Mouse (Mus musculus) right cerebral cortex, postnatal 36 days (tissue): ENCODE measurements around the gene Gm20479.

Experiments used
- DNase-seq, 2 experiments: peaks; one replicate each; pipeline ENCODE4 v3.0.0; 2022; ENCODE audit warnings: low spot score in 2 of 2, mixed read lengths in 1 of 2

Gene Gm20479

DNA sequence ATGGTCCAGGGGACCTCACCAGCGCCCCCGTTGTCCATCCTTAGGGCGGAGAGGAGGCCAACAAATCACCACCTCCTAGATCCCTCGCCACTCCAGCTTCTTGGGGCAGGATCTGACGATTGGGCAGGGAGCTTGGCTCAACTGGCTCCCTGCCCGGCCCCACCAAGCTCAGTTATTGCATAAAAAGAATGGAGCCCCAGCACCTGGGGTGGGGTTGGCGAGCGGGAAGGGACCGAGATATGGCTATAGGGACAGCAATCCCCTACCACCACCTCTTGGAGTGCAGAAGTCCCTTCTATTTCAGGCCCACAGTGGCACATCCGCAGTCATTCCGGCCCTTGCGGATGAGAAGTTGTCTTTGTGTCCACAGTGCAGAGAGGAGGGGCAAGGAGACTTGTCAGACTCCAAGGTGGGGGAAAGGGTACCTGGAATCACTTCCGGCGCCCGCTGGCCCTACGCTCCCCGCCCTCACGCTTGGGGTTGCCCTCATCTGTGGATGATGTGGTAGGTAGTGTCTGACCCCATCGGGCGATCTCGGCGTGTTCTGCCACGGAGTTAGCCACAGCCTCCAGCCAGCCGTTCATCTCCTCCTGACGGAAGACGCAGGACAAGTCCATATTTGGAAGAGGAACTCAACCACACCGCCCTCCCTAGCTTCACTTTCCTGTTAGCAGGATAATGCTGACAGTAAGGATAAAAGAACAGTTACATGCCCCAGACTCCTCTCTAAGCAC lies at the start of gene Gm20479:
Gm20479 (minus strand) TSS at position 559 of the 734 bp plus-strand sequence.
- no peak for DNase-seq

DNA sequence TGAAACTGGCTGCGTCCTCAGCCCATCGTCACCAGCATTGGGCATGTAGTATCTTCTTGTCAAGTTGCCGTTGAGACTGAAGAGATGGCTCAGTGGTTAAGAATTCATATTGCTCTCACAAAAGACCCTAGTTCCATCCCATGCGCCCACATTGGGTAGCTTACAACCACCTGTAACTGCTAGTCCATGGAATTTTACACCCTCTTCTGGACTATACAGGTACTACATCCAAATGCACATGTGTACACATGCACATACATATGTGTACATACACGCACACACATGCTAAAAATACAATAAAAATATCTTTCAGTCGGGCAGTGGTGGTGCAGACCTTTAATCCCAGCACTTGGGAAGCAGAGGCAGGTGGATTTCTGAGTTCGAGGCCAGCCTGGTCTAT lies 49.3 kb upstream of the Gm20479 start:
- DNase-seq, result no peak

DNA sequence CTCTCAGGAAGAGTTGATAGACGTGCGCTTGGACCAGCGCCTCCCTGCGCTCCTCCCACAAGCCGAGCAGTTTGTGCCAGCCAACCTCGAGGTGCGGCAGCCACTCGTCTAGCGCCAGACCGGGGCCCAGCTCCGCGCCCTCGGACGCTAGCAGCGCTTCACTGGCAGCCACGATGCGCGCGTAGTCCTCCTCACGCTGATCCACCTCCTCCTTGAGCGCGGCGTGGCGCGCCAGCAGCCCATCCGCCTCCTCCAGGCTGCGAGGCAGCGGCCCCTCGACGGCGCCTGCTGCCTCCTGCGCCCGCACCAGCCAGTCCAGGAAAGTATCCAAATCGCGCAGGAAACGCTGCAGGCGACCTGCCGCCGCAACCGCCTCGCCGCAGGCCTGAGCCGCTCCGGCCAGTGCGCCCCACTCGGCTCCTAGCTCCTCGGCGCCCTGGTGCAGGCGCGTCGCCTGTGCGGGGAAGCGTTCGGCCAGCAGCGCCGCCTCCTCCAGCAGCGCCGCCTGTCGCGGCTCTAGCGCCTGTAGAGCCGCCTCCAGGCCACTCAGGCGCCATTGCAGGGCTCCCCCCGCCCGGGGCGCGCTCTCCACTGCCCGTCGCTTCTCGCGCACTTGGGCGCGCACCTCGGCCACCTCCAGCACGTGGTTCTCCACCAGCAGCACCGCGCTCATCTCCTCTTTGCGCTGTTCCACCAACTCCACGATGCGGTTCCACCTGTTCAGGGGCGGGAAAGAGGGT lies 47.2 kb upstream of the Gm20479 start:
- no peak for DNase-seq

DNA sequence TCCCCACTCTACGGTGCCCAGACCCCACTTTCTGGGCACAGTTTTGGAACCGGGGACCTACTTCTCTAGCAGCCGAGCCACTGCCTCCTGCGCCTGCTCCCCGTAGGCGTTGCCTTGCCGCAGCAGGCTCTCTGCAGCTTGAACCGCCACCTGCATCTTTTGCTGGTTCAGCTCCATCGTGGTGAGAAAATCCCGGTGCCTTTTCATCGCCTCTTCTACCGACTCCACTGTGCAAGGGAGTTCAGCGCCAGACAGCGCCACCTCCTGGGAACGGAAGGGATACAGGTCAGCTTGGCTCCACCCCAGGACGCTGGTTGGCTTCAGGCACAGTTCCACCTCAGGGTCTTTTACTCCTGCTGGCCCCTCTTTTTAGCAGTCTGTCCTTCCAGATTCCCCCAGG lies 45.5 kb upstream of the Gm20479 start:
- peak; percentile 68 to 76 for DNase-seq

DNA sequence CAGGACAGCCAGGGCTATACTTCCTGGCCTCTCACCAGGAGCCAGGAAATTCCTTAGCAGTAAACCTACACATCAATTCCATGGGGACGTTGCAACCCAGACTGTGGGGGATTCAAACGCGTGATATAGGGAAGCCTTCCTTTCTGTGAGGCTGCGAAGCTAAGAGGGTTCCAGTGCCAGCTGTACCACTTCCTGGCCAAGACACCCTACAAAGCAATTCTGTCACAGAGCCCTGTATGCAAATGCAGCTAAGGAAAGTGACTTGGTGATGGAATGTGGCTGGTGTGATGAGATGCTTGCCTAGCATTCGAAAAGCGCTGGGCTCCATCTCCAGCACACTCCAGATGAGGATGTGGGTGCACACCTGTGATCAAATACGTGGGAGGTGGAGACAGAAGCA lies 43.3 kb upstream of the Gm20479 start:
- DNase-seq, result no peak

DNA sequence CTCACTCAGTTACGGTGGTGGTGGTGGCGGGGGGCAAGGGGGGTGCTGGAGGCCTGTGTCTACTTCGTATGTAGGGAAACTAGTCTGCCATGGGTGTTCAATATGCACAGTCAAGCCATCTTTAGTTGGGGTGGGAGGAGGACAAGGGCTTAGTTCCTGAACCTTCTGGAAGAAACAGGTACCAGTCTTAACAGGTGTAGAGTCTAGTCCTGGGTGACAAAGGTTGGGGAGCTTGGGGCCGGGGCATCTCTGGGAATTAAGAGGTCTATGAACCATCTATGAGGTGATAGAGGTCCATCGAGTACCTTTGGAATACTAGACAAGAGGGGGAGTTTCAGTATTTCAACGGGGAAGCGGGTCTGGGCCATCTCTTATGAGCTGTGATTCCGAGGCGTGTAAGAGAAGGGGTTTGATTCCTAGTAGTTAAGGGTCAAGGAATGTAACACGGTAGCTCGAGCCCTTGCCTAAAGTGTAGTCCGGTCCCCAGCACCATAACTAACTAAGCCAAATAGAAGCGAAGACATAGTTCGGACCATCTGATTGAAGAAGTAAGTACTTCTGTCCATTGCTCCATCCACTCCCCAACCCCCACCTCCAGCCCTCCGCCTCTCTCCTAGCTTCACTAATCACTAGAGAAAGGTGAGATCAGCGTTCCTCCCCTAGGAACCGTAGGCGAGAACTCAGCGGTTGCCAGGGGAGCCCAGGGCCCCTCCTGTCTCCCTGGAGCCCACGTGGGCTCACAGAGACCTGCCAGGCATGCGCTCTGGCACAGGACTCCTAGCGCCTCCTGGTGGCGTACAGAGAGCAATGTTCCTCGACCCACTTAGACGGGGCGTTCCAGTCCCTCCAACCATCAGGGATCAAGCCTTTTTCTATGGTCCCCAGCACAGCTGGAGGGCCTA lies 40.1 kb upstream of the Gm20479 start:
- DNase-seq, result peak; percentile 69 to 70

DNA sequence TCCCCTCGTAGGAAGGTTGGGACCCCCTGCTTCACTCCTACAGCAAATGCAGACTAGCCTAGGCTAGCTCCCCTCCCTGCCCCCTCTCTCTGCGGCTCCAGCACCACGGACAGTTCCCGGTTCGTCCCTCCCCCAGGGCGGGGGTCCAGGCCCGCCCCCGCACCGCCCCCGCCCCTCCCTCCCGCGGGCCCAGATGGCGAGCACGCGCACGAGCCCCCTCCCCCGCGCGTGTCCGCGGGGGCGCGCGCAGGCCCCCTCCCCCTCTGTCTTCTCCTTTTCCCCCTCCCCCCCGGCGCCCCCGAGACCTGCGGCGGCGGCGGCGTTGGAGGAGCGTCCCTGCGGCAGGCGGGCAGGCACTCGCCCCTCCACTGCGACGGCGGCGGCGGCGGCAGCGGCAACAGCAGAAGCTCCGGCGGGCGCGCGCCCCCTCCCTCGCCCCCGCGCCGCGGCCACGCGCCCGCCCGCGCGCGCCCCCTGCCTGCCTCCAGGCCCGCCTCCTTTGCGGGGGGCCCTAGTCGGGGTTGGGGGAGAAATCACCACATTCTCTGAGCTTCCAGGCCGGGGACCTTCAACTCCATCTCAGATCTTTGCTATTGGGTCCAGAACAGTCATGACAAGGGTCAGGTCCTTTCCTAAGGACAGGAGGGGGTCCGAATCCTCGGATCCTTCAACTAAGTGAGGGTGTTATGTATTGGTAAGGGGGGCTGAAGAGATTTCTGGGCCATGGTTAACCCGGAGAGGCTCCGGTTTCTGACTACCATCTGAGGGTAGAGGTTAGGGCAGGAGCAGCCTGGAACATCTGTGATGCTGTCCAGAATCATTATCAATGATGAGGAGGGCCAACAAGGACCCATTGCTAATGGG lies 39.2 kb upstream of the Gm20479 start:
- DNase-seq, result peak in 1 of 2 experiments; percentile 34

DNA sequence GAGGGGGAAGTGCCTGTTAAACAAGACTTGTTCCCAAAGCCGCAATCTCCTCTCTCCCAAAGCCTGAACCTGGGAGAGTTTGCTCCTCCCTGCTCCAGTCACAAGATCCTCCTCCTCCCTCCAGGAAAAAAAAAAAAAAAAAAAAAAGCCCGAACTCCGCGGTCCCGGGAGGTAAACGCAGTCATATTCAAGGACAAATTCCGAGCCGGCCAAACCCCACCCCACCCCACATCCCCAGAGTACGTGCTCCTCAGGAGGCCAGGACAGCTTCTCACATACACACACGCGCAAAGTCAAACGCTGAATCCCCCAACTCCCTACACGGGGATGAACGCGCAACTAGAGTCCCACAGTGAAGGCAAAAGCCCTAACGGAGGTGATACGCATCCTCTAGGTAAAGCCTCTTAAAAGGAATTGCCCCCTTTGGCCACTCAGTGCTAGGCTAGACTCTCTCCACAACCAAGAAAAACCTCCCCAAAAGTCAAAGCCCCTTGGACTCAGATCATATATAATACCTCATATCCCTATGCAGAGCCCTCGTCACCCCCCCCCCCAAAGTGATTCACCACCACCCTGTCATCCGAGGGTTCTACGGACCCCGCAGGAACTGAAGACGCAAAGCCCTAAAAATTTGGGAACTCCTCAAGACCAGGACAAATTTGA lies 38.4 kb upstream of the Gm20479 start:
- no peak for DNase-seq

DNA sequence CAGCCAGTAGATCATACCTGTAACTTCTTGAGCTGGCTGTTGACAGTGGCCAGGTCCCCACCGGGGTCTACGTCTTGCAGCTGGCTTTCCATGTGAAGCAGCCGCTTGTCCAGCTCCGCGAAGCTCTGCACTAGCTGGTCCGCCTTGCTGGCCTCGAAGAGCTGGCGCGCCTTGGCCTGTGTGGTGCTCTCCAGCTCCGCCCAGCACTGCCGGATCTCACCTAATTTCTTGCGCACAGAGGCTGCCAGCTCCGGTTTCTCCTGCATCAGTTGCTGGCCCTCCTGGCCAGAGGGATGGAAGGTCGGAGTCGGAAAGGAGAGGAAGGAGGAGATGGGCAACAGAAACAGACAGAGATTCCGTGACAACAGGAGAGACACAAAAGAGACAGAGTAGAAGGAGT lies 34.2 kb upstream of the Gm20479 start:
- no peak for DNase-seq

DNA sequence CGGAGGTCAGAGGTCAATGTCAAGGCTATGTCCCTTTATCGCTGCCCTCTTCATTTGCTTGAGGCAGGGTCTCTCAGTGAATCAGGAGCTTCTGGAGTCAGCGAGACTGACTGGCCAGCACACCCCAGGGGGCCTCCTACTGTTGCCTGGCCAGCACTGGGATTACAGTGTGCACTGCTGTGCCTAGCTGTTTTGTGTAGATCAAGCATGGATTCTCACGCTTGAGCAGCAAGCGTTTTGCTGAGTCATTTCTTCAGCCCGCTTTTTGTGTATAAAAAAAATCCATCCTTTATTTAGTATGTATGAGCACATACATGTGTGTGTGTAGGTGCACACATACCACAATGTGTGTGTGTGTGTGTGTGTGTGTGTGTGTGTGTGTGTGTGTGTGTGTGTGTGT lies 32.0 kb upstream of the Gm20479 start:
- DNase-seq, result no peak

DNA sequence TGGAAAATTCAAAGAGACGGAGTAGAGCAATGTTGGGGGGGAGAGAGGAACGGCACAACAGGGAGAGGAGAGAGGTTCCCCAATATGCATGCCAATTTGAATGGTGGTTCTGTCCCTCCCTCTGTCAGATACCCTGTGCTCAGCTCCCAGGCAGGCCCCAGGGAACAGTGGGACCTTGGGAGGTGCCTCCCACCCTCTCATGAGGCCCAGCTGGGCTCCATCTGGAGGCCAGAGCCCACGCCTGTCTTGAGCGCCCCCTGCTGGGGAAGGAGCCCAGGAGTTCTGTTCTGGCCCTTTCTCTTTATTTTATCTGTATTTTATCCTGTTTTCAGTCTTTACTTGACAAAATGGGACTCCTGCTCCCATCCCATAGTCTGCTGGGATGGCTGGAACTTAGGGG lies 27.5 kb upstream of the Gm20479 start:
- no peak for DNase-seq

DNA sequence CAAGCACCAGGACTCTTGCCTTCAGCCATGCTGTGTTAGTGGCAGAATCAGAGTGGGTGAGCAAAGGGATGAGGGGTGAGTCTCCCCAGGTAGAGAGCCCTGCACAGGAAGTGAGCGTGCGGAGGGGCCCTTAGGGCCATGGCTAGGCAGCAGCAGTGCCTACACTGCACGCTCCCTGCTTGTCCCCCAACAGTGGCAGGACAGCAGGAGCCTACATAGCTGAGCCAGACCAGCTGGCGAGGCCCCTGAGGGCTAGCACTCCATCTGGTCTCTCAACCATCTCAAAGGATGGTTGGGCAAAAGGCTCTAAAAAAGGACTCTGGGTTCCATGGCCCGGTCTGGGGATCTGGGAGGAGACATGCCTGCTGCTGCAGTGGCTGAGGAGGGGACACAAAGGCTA lies 26.9 kb upstream of the Gm20479 start:
- no peak for DNase-seq

DNA sequence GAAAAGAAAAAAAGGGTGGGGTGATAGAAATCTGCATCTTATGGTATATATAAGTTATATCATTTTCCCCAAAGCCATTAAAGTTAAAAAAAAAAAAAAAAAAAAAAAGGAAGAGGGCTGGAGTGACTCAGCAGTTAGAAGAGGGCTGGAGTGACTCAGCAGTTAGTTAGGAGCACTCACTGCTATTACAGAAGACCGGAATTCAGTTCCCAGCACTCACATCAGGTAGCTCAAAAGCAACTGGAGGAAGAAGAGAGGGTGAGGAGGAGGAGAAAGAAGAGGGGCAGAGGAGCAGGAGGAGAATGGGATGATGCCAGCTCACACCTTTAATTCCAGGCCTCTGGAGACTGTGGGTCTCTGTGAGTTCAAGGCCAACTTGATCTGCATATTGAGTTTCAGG lies 26.0 kb upstream of the Gm20479 start:
- DNase-seq, result no peak

DNA sequence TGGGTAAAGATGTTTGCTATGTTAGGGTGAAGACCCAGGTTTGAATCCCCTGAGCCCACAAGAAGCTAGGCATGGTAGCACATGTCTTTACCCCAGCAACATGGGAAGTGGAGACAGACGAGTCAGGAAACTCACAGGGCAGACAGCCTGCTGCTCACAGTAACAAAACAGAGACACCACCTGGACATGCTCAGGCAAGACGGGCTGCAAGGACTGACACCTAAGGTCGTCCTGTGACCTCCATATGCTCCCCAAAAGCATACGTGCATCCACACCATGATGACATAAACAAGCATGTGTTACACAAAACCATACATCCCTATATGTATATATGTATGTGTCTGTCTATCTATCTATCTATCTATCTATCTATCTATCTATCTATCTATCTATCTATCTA lies 24.3 kb upstream of the Gm20479 start:
- no peak for DNase-seq

DNA sequence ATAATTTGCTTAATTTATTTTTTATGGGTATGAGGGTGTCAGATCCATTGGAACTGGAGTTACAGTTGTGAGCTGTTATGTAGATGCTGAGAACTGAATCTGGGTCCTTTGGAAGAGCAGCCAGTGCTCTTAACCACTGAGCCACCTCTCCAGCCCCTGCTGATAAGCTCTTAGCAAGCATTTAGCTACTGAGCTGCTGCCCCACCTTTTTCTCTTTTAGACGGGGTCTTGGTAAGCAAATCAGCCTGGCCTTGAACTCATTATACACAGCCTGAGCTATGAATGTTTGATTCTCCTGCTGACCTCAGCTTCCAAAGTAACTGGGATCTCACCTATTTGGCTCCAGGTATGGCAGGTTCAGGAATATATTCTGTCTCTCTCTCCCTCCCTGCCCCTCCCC lies 23.8 kb upstream of the Gm20479 start:
- no peak for DNase-seq

DNA sequence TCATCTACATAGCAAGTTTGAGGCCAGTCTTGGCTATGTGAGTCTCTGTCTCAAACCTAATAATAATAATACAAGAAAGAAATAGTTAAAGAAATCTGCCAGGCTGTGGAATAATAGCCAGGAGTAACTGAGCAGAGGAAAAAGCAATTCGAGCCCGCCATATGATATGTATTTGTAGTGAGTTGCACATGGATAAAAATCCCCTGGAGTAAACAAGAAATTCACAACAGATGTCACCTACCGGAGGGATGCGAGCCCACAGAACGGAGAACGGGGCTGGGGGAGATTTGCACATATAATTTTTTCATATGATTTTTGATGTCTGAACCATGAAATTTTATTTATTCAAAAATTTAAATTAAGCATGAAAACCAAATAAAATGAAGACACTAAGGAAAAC lies 22.6 kb upstream of the Gm20479 start:
- DNase-seq, result no peak

DNA sequence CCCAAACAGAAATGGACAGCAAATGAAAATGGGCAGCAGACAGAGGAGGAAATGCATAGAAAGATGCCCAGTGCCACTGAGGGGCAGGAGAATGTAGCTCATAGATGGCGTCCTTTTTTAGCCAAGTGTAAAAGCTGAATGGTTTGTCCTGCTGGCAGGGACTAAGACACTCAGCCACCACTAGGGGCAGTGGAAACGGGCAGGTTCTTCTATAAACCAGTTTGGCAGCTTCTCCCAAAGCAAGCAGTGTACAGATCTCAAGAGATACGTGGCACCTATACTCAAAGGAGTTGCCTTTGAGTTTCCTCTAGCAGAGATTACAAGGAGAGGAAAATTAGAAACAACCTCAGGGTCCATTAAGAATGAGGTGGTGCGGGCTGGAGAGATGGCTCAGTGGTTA lies 21.2 kb upstream of the Gm20479 start:
- DNase-seq, result no peak

DNA sequence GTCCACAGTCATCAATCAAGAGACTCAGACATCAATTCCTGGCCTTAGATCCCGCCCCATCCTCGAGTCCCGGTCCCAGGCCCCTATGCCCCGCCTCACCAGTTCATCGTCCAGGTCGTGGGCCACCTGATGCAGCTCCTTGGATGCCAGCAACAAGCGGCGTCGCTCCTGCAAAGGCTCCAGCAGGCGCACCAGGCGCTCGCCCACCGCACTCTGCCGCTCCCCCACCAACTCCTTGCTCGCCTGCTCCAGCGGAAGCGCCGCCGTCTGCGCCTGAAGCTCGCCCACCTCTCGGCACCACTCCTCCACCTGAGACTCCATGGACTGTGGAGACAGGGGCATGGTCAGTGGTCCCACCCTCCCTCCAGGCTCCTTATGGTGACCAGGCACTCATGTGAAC lies 18.1 kb upstream of the Gm20479 start:
- DNase-seq, result peak; percentile 68 to 73

DNA sequence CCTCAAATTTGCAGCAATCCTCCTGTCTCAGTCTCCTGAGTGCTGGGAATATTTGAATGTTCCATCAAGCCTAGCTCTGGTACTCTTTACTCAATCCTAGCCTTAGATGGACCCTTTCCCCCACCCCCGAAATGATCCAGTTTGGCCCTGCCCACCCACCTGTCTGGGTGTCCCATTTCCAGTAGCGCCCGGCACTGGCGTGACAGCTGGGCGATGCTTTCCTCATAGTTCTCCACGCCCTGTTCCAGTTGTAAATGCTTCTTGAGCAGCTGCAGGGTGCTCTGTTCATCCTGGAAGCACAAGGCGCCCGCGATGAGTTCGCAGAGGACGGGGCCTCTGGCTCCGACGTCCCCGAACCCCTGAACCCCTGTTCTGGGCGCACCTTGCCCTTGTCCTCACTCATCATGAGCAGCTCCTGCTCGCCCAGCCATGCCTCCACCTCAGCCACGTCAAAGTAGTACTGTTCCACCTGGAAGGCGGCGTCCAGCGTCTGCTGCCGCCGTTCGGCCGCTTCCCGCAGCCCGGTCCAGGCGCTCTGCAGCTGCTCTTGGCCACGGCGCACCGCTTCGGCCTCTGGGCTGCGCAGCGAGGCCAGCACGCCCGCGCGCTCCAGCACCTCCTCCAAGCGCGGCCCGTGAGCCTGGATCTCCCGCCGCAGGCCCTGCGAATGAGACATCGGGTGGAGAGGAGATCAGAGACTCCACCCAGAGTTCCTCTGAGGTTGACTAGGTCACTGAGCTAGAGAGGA lies 14.7 kb upstream of the Gm20479 start:
- no peak for DNase-seq

DNA sequence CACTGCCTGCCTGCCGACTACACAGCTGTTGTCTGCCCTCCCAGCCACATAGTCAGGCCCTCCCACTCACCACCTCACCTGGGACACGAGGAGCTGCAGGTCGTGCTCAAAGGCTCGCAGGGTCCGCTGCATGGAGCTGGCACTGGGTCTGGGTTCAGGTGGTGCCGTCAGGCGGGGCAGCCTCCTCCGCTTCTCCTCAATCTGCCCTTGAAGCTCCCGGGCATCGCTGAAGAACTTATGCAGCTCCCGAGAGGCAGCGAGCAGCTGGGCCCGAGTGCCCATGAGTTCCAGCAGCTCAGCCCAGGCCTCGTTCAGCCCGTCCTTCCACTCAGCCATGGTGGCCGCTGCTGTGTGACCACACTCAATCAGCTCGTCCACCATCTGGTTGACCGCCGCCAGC lies 11.9 kb upstream of the Gm20479 start:
- DNase-seq, result no peak
